Mouse (Mus musculus) C2C12 (cell line): ENCODE measurements around the gene Gli2. TPM values are rescaled to one million over a fixed set of nuclear protein-coding genes. Genes with fewer than 3 reads are reported as not detected.

Source experiments
- H3K27me3 ChIP-seq: one replicate; pipeline ENCODE4 v1.6.1; 2011; ENCODE audit not compliant: control insufficient read depth, insufficient read depth, insufficient read length
- H3K36me3 ChIP-seq: one replicate; pipeline ENCODE4 v1.6.1; 2011; ENCODE audit not compliant: control insufficient read depth, insufficient read depth
- H3K4me3 ChIP-seq: one replicate; pipeline ENCODE4 v1.5.1; 2011; ENCODE audit warnings: mild to moderate bottlenecking, control low read depth; ENCODE audit not compliant: poor library complexity, insufficient read depth, severe bottlenecking
- H3K79me2 ChIP-seq: one replicate; pipeline ENCODE4 v1.6.1; 2011; ENCODE audit not compliant: control insufficient read depth, insufficient read depth
- H3K79me3 ChIP-seq: one replicate; pipeline ENCODE4 v1.6.1; 2011; ENCODE audit warnings: low read depth, control low read depth
- H3ac ChIP-seq: one replicate; pipeline ENCODE3; 2011; ENCODE audit warnings: low read depth; ENCODE audit not compliant: control insufficient read depth, insufficient read length
- CEBPB ChIP-seq: IDR thresholded peaks from one replicate; pipeline ENCODE4 v1.6.1; 2011; ENCODE audit warnings: low read depth, mild to moderate bottlenecking, control low read depth, moderate library complexity
- CTCF ChIP-seq: IDR thresholded peaks from one replicate; pipeline ENCODE4 v1.5.1; 2011; ENCODE audit not compliant: control insufficient read depth, insufficient read depth, insufficient read length
- FOSL1 ChIP-seq: IDR thresholded peaks from one replicate; pipeline ENCODE4 v1.8.0; 2011; ENCODE audit warnings: mild to moderate bottlenecking, low read length; ENCODE audit not compliant: poor library complexity, insufficient read depth, severe bottlenecking
- MAX ChIP-seq: IDR thresholded peaks from one replicate; pipeline ENCODE4 v1.6.1; 2011; ENCODE audit warnings: mild to moderate bottlenecking, control low read depth
- MYOD1 ChIP-seq: IDR thresholded peaks from one replicate; pipeline ENCODE4 v1.6.1; 2011; ENCODE audit warnings: low read depth; ENCODE audit not compliant: control insufficient read depth, insufficient read length
- MYOG ChIP-seq: IDR thresholded peaks from one replicate; pipeline ENCODE4 v1.6.1; 2011; ENCODE audit not compliant: control insufficient read depth, insufficient read length; ENCODE audit errors: extremely low read depth
- USF1 ChIP-seq: IDR thresholded peaks from one replicate; pipeline ENCODE4 v1.6.1; 2011; ENCODE audit warnings: low read depth, mild to moderate bottlenecking, control low read depth, moderate library complexity
- polyA plus RNA-seq: library from polyadenylated mRNA; unstranded; fragments of >200 nt; fragmentation: generic; extraction: Trizol; gene quantifications from one replicate; pipeline ENCODE4 v1.2.1, GENCODE M21; 2012; ENCODE audit warnings: missing spikeins

Gene Gli2
- polyA plus RNA-seq, 1 experiment = 0.74 TPM

GRCm38 (mm10) chr1:118875227-118875626 is 178.2 kb downstream of the Gli2 start:
- no peaks in the 10 kb centered on the region for H3K36me3 ChIP-seq
- no peak overlapping the region for H3K4me3 ChIP-seq
- no peak overlapping the region for H3ac ChIP-seq
- H3K79me2 ChIP-seq = no peaks in the 10 kb centered on the region
- H3K79me3 ChIP-seq = no peaks in the 10 kb centered on the region
- no peaks in the 10 kb centered on the region for H3K27me3 ChIP-seq
- TF ChIP-seq USF1 = no peak
- no peak for TF ChIP-seq MYOD1
- TF ChIP-seq CEBPB = no peak
- no peak for TF ChIP-seq MAX
- no peak for TF ChIP-seq MYOG
- no peak for TF ChIP-seq CTCF
- TF ChIP-seq FOSL1 = no peak

DNA sequence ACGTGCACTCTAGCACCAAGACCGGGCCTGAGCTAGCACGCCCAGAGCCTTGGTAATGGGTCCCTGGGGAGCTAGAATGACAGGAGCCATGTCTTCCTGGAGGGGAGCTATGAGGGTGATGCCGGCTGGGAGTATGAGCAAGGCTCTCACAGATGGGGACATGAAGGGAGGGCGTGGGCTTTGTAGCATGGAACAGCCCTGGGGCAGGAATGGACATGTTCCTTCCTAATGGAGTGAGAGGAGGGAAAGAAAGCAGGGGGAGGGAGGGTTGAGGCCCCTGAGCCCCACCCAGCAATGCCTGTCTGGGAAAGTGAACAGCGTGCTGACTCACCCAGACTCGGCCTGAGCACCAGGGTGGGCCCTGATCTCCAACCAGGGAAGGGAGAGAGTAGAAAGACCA is 179.9 kb downstream of the Gli2 start:
- no peaks in the 10 kb centered on the region for H3K36me3 ChIP-seq

DNA sequence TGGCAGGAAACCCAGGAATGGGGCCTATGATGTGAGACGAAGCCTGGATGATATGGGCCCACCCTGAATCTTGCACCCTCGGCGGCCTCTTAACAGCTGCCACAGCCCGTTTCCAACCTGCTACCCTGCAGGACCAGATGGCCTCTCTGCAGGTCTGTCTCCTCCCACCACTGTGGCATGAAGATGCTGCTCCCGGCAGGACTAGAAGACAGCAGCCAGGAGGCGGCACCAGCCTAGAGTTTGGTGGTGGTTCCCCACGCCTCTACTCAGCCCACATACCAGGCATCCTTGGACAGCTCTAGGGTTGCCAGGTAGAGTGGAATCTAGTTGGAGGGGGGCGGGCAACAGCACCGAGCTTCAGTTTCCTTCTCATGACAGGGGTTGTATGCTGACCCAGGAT is 188.7 kb downstream of the Gli2 start:
- Histone ChIP-seq H3K4me3 (no peak overlapping the region), H3K79me2 (no peaks in the 10 kb centered on the region), H3K79me3 (no peaks in the 10 kb centered on the region), H3K36me3 (no peaks in the 10 kb centered on the region), H3K27me3 (no peaks in the 10 kb centered on the region), H3ac (no peak overlapping the region)
- TF ChIP-seq MAX (no peak), FOSL1 (no peak)

More for the DNA sequence above, 179.9 kb downstream of the Gli2 start:
- TF ChIP-seq CEBPB (no peak), MYOD1 (no peak), FOSL1 (no peak), MAX (no peak), MYOG (no peak), CTCF (no peak), USF1 (no peak)
- Histone ChIP-seq H3ac (no peak overlapping the region), H3K79me2 (no peaks in the 10 kb centered on the region), H3K4me3 (no peak overlapping the region), H3K79me3 (no peaks in the 10 kb centered on the region), H3K27me3 (no peaks in the 10 kb centered on the region)

- no peaks in the 10 kb centered on the region for H3K79me2 ChIP-seq
- no peak for TF ChIP-seq USF1
- TF ChIP-seq MAX = no peak
- TF ChIP-seq MYOD1 = no peak
- no peak for TF ChIP-seq CTCF
- no peak for TF ChIP-seq MYOG
- TF ChIP-seq CEBPB = no peak
- TF ChIP-seq FOSL1 = no peak
- H3K36me3 ChIP-seq = no peaks in the 10 kb centered on the region
- H3K27me3 ChIP-seq = no peaks in the 10 kb centered on the region
- H3K79me3 ChIP-seq = no peaks in the 10 kb centered on the region
- no peak overlapping the region for H3ac ChIP-seq
- H3K4me3 ChIP-seq = no peak overlapping the region
Observed at GRCm38 (mm10) chr1:118864031-118864430, 189.4 kb downstream of the Gli2 start.

- TF ChIP-seq MAX (no peak), FOSL1 (no peak), CEBPB (no peak), MYOD1 (no peak), CTCF (no peak), MYOG (no peak)
- no peak overlapping the region for H3ac ChIP-seq
- H3K4me3 ChIP-seq = no peak overlapping the region
- H3K36me3 ChIP-seq = no peaks in the 10 kb centered on the region
- no peaks in the 10 kb centered on the region for H3K27me3 ChIP-seq
- H3K79me2 ChIP-seq = no peaks in the 10 kb centered on the region
- no peaks in the 10 kb centered on the region for H3K79me3 ChIP-seq
Observed at GRCm38 (mm10) chr1:118858101-118858500, 195.3 kb downstream of the Gli2 start.

GRCm38 (mm10) chr1:118830658-118831057 is 222.8 kb downstream of the Gli2 start:
- no peaks in the 10 kb centered on the region for H3K79me3 ChIP-seq

More at GRCm38 (mm10) chr1:118830658-118831057, 222.8 kb downstream of the Gli2 start:
- H3K27me3 ChIP-seq = no peaks in the 10 kb centered on the region
- H3K4me3 ChIP-seq = no peak overlapping the region
- H3ac ChIP-seq = no peak overlapping the region
- no peaks in the 10 kb centered on the region for H3K36me3 ChIP-seq
- H3K79me2 ChIP-seq = no peaks in the 10 kb centered on the region
- TF ChIP-seq FOSL1 = no peak
- TF ChIP-seq CEBPB = no peak
- TF ChIP-seq MYOD1 = no peak
- TF ChIP-seq MYOG = no peak
- TF ChIP-seq CTCF = no peak
- no peak for TF ChIP-seq USF1
- TF ChIP-seq MAX = no peak
